Mouse (Mus musculus): ENCODE data around the gene Knop1.
A peak's percentile ranks its signal among the peaks of the same experiment; 100 is the strongest.

Knop1 gene

GRCm38 (mm10) chr7:118848796-118849195 is 7.3 kb downstream of the Knop1 start:
- DNase-seq (ENCODE audit: low read depth, low spot score), result no peak

- no peak for DNase-seq (ENCODE audit: low read depth, low spot score)
Observed at GRCm38 (mm10) chr7:118846329-118846728, 9.7 kb downstream of the Knop1 start.

GRCm38 (mm10) chr7:118845141-118845540 is 10.9 kb downstream of the Knop1 start:
- DNase-seq (ENCODE audit: low read depth, low spot score), result no peak

- DNase-seq (ENCODE audit: low read depth, low spot score), result no peak
Observed at GRCm38 (mm10) chr7:118842938-118843337, 13.1 kb downstream of the Knop1 start.

GRCm38 (mm10) chr7:118841796-118842195 is 14.3 kb downstream of the Knop1 start:
- peak; percentile 87 for DNase-seq (ENCODE audit: low read depth, low spot score)

GRCm38 (mm10) chr7:118841030-118841745 is 14.9 kb downstream of the Knop1 start:
- DNase-seq (ENCODE audit: low read depth, low spot score), result peak; percentile 72

GRCm38 (mm10) chr7:118837901-118838300 is 18.2 kb downstream of the Knop1 start:
- DNase-seq (ENCODE audit: low read depth, low spot score), result peak; percentile 90

GRCm38 (mm10) chr7:118827975-118828416 is 28.1 kb downstream of the Knop1 start:
- peak; percentile 86 for DNase-seq (ENCODE audit: low read depth, low spot score)

GRCm38 (mm10) chr7:118824451-118824850 is 31.6 kb downstream of the Knop1 start:
- no peak for DNase-seq (ENCODE audit: low read depth, low spot score)

- DNase-seq (ENCODE audit: low read depth, low spot score), result no peak
Observed at GRCm38 (mm10) chr7:118821887-118822556, 34.0 kb downstream of the Knop1 start.

- no peak for DNase-seq (ENCODE audit: low read depth, low spot score)
Observed at GRCm38 (mm10) chr7:118821356-118821755, 34.7 kb downstream of the Knop1 start.

GRCm38 (mm10) chr7:118819666-118820065 is 36.4 kb downstream of the Knop1 start:
- DNase-seq (ENCODE audit: low read depth, low spot score), result no peak

GRCm38 (mm10) chr7:118817741-118818140 is 38.3 kb downstream of the Knop1 start:
- DNase-seq (ENCODE audit: low read depth, low spot score), result no peak

- DNase-seq (ENCODE audit: low read depth, low spot score), result no peak
Observed at GRCm38 (mm10) chr7:118816275-118816674, 39.8 kb downstream of the Knop1 start.

- DNase-seq (ENCODE audit: low read depth, low spot score), result no peak
Observed at GRCm38 (mm10) chr7:118813592-118813991, 42.5 kb downstream of the Knop1 start.

- DNase-seq (ENCODE audit: low read depth, low spot score), result no peak
Observed at GRCm38 (mm10) chr7:118811407-118812106, 44.5 kb downstream of the Knop1 start.

GRCm38 (mm10) chr7:118807899-118808298 is 48.2 kb downstream of the Knop1 start:
- DNase-seq (ENCODE audit: low read depth, low spot score), result peak; percentile 71

- DNase-seq (ENCODE audit: low read depth, low spot score), result peak; percentile 50
Observed at GRCm38 (mm10) chr7:118806631-118807411, 49.2 kb downstream of the Knop1 start.

GRCm38 (mm10) chr7:118803425-118803824 is 52.6 kb downstream of the Knop1 start:
- no peak for DNase-seq (ENCODE audit: low read depth, low spot score)

GRCm38 (mm10) chr7:118801791-118802190 is 54.3 kb downstream of the Knop1 start:
- DNase-seq (ENCODE audit: low read depth, low spot score), result no peak

- no peak for DNase-seq (ENCODE audit: low read depth, low spot score)
Observed at GRCm38 (mm10) chr7:118800112-118800734, 55.8 kb downstream of the Knop1 start.
